Mouse (Mus musculus): ENCODE measurements around the gene Fsip1. TPM values are rescaled to one million over a fixed set of nuclear protein-coding genes. Genes with fewer than 3 reads are reported as not detected.

Fsip1 gene
- polyA plus RNA-seq, 1 experiment = 0.14 TPM

DNA sequence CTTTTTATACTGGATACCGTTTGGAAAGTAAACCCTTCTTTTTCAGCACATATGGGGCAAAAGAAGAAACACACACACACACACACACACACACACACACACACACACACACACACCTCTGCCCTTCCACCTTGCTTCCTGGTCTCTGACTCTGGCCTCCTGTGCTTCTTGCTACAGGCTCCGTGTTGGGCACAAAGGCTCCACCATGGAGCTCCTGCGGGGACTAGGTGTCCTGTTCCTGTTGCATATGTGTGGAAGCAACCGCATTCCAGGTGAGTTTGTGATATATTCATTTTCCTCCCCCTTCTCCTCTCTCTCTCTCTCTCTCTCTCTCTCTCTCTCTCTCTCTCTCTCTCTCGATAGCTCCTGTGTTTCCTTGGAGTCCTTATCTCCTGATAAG lies 144.3 kb downstream of the Fsip1 start:
- TF ChIP-seq REST (IDR thresholded peaks at IDR 0.05; ENCODE audit: insufficient read depth, insufficient read length) = no peak
- TF ChIP-seq SRF (IDR thresholded peaks at IDR 0.05; ENCODE audit: control insufficient read depth, insufficient read length, low read depth) = no peak
- no peak for TF ChIP-seq TCF12 (IDR thresholded peaks at IDR 0.05; ENCODE audit: insufficient read depth, poor library complexity, severe bottlenecking)
- no peak for TF ChIP-seq POLR2A (IDR thresholded peaks at IDR 0.05; ENCODE audit: insufficient read length, low read depth)
- no peak for TF ChIP-seq USF1 (IDR thresholded peaks at IDR 0.05; ENCODE audit: low read depth)
- no peak for TF ChIP-seq E2F4 (IDR thresholded peaks at IDR 0.05; ENCODE audit: insufficient read depth)
- H3K79me2 ChIP-seq (ENCODE audit: control insufficient read depth, insufficient read depth) = peaks cover 39% of the 10 kb centered on the region

DNA sequence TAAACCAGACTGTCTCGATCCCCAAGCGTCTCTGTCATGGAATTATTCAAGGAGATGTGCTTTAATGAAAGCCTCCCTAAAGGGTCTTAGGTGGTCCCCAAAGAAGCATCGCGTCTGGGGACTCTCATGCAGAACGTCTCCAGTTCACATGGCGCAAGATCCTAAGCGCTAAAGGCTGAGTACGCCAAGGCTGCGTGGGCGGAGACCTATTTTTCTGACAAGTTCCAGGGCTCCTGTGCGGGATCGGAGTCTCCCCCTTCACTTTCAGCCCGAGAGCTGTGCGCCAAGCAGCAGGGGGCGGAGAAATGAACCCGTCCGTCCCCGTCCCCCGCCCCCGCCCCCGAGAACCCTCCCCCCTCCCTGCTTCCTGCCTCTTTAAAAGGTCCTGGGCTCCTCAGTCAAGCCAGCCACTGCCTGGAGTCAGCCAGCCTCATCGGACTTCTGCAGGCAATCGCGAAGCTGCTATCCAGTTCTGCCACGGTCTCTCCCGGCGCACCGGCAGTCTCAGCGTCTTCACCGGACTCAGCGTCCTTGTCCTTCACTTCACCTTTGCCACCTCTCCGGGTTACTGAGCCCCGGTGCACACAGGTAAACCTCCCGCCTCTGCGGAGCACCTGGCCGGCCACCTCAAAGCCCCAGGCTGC lies 145.2 kb downstream of the Fsip1 start, which contains the start of gene Thbs1:
Gene Thbs1 (plus strand): TSS at position 389 of the 644 bp plus-strand sequence.
- TF ChIP-seq MAX (IDR thresholded peaks at IDR 0.05; ENCODE audit: low read depth) = no peak
- TF ChIP-seq MYOD1 (IDR thresholded peaks at IDR 0.05; ENCODE audit: control insufficient read depth in 1 of 3, insufficient read length in 2 of 3, low read depth in 2 of 3) = peak in 1 of 3 experiments; percentile 5
- TF ChIP-seq POLR2A (IDR thresholded peaks at IDR 0.05; ENCODE audit: insufficient read length, low read depth) = peak; percentile 98
- TF ChIP-seq POLR2AphosphoS2 (IDR thresholded peaks at IDR 0.05; ENCODE audit: insufficient read length, low read depth) = peak; percentile 100
- 0 out of 2 replicates have a peak, but pooled peaks have one; percentile 9 for TF ChIP-seq CEBPB (IDR thresholded peaks at IDR 0.05; ENCODE audit: insufficient read depth, poor library complexity, severe bottlenecking)
- no peak for TF ChIP-seq TCF12 (IDR thresholded peaks at IDR 0.05; ENCODE audit: insufficient read depth, poor library complexity, severe bottlenecking)
- peak; percentile 34 for TF ChIP-seq REST (IDR thresholded peaks at IDR 0.05; ENCODE audit: insufficient read depth, insufficient read length)
- no peak for TF ChIP-seq USF1 (IDR thresholded peaks at IDR 0.05; ENCODE audit: low read depth)
- Histone ChIP-seq H3K4me3 (peak within 1 kb of the TSS; percentile 66), H3K36me3 (ENCODE audit: control insufficient read depth, insufficient read depth) (peaks cover 18% of the 10 kb centered on the region), H3K79me2 (ENCODE audit: control insufficient read depth, insufficient read depth) (peaks cover 39% of the 10 kb centered on the region), H3ac (ENCODE audit: control insufficient read depth, insufficient read length) (peak within 1 kb of the TSS; percentile 5), H3K4me2 (ENCODE audit: low read depth) (peak within 1 kb of the TSS; percentile 98), H3K27me3 (ENCODE audit: control insufficient read depth, insufficient read depth, insufficient read length) (no peaks in the 10 kb centered on the region)

More for the DNA sequence above, 144.3 kb downstream of the Fsip1 start:
- Histone ChIP-seq H3K36me3 (ENCODE audit: control insufficient read depth, insufficient read depth) (peaks cover 26% of the 10 kb centered on the region), H3K4me3 (peak overlapping the region; percentile 66), H3K4me2 (ENCODE audit: low read depth) (peak overlapping the region; percentile 74), H3ac (ENCODE audit: control insufficient read depth, insufficient read length) (peak overlapping the region; percentile 5), H3K27me3 (ENCODE audit: control insufficient read depth, insufficient read depth, insufficient read length) (no peaks in the 10 kb centered on the region)

DNA sequence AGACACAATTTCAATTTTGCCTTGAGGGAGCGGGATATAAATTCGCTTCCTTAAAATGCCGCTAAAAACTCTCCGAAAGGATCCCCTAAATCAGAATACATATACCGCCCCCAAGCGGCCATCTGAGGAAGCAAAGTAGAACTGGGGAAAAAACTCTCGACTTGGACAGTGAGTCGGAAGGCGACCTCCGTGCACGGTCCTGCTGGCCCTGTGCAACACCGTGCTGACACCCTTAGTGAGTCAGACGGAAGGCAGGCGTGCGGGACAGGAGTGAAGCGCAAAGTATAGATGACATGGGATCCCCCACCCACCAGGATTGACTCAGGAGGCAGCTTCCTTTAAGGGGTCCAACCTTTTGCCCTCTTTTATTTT lies 145.7 kb downstream of the Fsip1 start:
- Histone ChIP-seq H3K4me2 (ENCODE audit: low read depth) (peak overlapping the region; percentile 98), H3ac (ENCODE audit: control insufficient read depth, insufficient read length) (peak overlapping the region; percentile 5), H3K36me3 (ENCODE audit: control insufficient read depth, insufficient read depth) (peaks cover 14% of the 10 kb centered on the region), H3K4me3 (peak overlapping the region; percentile 66), H3K27me3 (ENCODE audit: control insufficient read depth, insufficient read depth, insufficient read length) (no peaks in the 10 kb centered on the region), H3K79me2 (ENCODE audit: control insufficient read depth, insufficient read depth) (peaks cover 39% of the 10 kb centered on the region)
- peak; percentile 36 for TF ChIP-seq POLR2AphosphoS2 (IDR thresholded peaks at IDR 0.05; ENCODE audit: insufficient read length, low read depth)
- TF ChIP-seq CEBPB (IDR thresholded peaks at IDR 0.05; ENCODE audit: insufficient read depth, poor library complexity, severe bottlenecking) = no peak
- TF ChIP-seq POLR2A (IDR thresholded peaks at IDR 0.05; ENCODE audit: insufficient read length, low read depth) = peak; percentile 34

DNA sequence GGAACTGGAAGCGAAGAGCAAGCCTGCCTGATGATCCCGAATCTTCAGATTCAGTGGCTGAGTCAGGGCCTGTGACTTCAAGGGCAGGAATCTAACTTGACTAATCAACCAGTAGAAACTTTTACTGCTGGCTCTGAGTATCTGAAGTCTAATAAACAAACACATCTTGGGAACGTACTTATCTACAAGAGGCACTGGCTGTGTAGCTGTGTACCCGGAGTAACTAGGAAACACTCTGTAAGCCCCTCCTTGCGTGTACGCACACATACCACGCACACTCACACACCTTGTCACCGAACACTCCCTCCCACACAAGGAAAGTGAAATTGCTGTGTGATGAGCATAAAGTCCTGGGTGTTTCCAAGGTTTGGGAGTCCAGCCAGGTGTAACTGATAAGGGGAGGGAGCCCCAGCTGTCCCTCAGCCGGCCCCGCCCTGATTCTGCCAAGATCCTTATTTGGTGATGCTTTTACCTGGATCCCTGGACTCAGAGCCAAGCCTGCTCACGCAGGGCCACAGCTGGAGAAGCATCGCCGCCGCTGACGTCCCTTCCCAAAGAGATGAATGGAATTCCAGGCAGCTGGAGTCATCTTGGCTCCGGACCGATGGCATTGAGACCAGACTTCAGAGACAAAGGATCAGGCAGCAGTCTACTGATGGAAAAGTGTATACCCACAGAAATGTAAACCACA lies 146.4 kb downstream of the Fsip1 start:
- H3K4me2 ChIP-seq (ENCODE audit: low read depth) = peak overlapping the region; percentile 98
- H3K79me2 ChIP-seq (ENCODE audit: control insufficient read depth, insufficient read depth) = peaks cover 34% of the 10 kb centered on the region
- H3K27me3 ChIP-seq (ENCODE audit: control insufficient read depth, insufficient read depth, insufficient read length) = no peaks in the 10 kb centered on the region
- peaks cover 7% of the 10 kb centered on the region for H3K36me3 ChIP-seq (ENCODE audit: control insufficient read depth, insufficient read depth)
- no peak overlapping the region for H3ac ChIP-seq (ENCODE audit: control insufficient read depth, insufficient read length)
- peak overlapping the region; percentile 66 for H3K4me3 ChIP-seq
- TF ChIP-seq MYOD1 (IDR thresholded peaks at IDR 0.05; ENCODE audit: control insufficient read depth in 1 of 3, insufficient read length in 2 of 3, low read depth in 2 of 3) (peak in 2 of 3 experiments; percentile 60 to 82), REST (IDR thresholded peaks at IDR 0.05; ENCODE audit: insufficient read depth, insufficient read length) (no peak), TCF12 (IDR thresholded peaks at IDR 0.05; ENCODE audit: insufficient read depth, poor library complexity, severe bottlenecking) (no peak), CEBPB (IDR thresholded peaks at IDR 0.05; ENCODE audit: insufficient read depth, poor library complexity, severe bottlenecking) (no peak), TCF3 (IDR thresholded peaks at IDR 0.05; ENCODE audit: insufficient read length, low read depth) (no peak), E2F4 (IDR thresholded peaks at IDR 0.05; ENCODE audit: insufficient read depth) (no peak), MAX (IDR thresholded peaks at IDR 0.05; ENCODE audit: low read depth) (no peak), SRF (IDR thresholded peaks at IDR 0.05; ENCODE audit: control insufficient read depth, insufficient read length, low read depth) (peak; percentile 86), MYOG (IDR thresholded peaks at IDR 0.05; ENCODE audit: control insufficient read depth in 1 of 3, insufficient read depth in 1 of 3, insufficient read length in 2 of 3, low read depth in 2 of 3) (peak in 2 of 3 experiments; percentile 52 to 80), POLR2AphosphoS2 (IDR thresholded peaks at IDR 0.05; ENCODE audit: insufficient read length, low read depth) (no peak), USF1 (IDR thresholded peaks at IDR 0.05; ENCODE audit: low read depth) (no peak), POLR2A (IDR thresholded peaks at IDR 0.05; ENCODE audit: insufficient read length, low read depth) (no peak)

DNA sequence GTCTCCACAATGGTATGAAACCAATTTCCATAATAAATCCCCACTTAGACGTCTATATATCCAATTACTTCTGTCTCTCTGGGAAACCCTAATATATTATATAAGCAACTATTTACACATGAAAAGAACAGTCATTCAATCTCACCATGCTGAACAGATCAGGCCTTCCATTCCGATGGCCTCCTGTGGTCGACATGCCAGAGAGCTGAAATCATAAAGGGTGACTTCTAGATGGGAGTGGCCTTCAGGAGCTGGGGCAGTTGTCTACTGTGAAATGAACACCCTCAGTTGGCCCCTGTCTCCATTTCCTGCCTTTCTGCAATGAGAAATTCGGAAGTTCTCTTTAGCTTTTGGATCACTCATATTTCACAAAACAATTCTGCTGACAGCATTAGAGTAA lies 154.6 kb downstream of the Fsip1 start:
- no peak overlapping the region for H3K4me3 ChIP-seq
- H3K27me3 ChIP-seq (ENCODE audit: control insufficient read depth, insufficient read depth, insufficient read length) = no peaks in the 10 kb centered on the region
- TF ChIP-seq MAX (IDR thresholded peaks at IDR 0.05; ENCODE audit: low read depth) (no peak), E2F4 (IDR thresholded peaks at IDR 0.05; ENCODE audit: insufficient read depth) (no peak), SRF (IDR thresholded peaks at IDR 0.05; ENCODE audit: control insufficient read depth, insufficient read length, low read depth) (no peak), TCF3 (IDR thresholded peaks at IDR 0.05; ENCODE audit: insufficient read length, low read depth) (no peak), CEBPB (IDR thresholded peaks at IDR 0.05; ENCODE audit: insufficient read depth, poor library complexity, severe bottlenecking) (no peak), USF1 (IDR thresholded peaks at IDR 0.05; ENCODE audit: low read depth) (no peak), MYOG (IDR thresholded peaks at IDR 0.05; ENCODE audit: control insufficient read depth in 1 of 3, insufficient read depth in 1 of 3, insufficient read length in 2 of 3, low read depth in 2 of 3) (no peak), TCF12 (IDR thresholded peaks at IDR 0.05; ENCODE audit: insufficient read depth, poor library complexity, severe bottlenecking) (no peak), POLR2A (IDR thresholded peaks at IDR 0.05; ENCODE audit: insufficient read length, low read depth) (no peak), POLR2AphosphoS2 (IDR thresholded peaks at IDR 0.05; ENCODE audit: insufficient read length, low read depth) (no peak)
- peak overlapping the region; percentile 35 for H3K4me2 ChIP-seq (ENCODE audit: low read depth)
- H3K36me3 ChIP-seq (ENCODE audit: control insufficient read depth, insufficient read depth) = no peaks in the 10 kb centered on the region
- no peak overlapping the region for H3ac ChIP-seq (ENCODE audit: control insufficient read depth, insufficient read length)
- no peaks in the 10 kb centered on the region for H3K79me2 ChIP-seq (ENCODE audit: control insufficient read depth, insufficient read depth)
